Mouse (Mus musculus) effector memory CD4-positive, alpha-beta T cell, adult 7 months (primary cell): Measurements from ENCODE around the gene Gorab. TPM values are rescaled to one million over a fixed set of nuclear protein-coding genes. Genes with fewer than 3 reads are reported as not detected.

Experiments
- polyA plus RNA-seq: library from polyadenylated mRNA; unstranded; fragments of 100-300 nt; shearing (Covaris generic); gene quantifications from one replicate; pipeline ENCODE4 v1.2.1, GENCODE M21; 2017

Gene Gorab
- polyA plus RNA-seq, result 8.6 TPM

DNA sequence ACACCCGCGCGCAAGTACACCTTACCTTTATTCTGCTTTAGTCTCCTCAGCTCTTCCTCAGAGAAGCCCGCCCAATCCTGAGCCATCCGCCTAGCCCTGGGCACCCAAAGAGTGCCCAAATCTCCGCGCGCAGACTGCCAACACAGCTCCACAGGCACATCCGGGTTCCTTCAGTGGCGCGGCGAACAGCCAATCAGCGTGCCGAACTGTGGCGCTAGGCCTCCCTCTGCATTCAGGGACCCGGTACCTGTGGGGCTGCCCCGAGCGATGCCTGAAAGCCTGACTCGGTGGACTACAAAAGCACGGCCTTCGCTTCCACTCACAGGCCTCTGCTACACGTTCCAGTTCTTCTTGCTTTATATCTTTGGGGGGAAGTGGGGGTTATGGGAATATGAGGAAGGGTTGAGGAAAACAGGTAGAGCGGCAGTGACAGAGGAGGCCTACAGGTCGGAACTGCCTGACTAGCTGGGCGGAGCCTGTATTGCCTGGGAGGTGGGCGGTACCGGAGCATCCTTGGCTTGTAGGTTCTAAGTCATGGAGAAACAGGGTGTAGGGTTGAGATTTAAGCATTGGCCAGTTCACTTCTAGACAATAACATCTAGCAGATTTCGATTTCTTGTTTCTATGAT, at the start of gene Gorab:
Gorab (minus strand) TSS at position 172 of the 629 bp plus-strand sequence.

Other genes with a start within 250 kb of the Gorab start
- gene Prrx1, start 90.0 kb downstream of the Gorab start, polyA plus RNA-seq, result 0.16 TPM